Mouse (Mus musculus): ENCODE measurements at regions not wholly inside any gene's neighbourhood (a gene's known extent, or its start where the extent isn't known, plus 50 kb on each side); places are given as distances from the start of the nearest gene placed in this dataset.

DNA sequence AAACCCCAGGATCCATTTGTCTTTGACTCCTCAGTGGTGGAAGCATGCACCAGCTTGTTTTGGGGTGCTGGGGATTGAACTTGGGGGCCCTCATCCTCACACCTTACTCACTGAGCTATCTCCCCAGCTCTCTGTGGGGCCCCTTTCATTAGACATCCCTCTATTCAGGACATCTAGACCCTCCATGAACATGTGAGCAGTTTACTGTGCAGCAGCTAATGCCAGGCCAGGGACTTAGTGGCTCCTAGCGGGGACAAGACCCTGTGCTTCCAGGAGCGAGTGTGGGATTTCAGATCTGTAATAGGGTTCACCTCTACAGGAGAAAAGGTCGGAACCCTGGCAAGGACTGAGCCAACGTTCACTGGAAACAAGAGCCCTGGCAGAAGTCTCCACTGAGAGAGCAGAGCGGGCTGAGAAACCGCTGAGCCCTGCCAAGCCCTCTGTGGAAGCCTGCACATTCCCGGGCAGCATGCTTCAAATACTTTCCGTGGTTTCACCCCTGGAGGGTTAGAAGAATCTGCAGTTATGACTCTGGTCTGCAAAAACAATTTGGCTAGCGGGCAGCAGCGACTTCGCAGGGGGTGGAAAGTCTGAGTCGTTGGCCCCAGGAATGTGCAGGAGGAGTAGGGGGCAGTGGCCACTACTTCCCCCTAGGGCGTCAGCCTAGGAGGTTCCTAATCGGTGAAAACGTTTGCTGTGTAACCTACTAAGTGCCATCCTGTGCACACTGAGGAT, 125.6 kb downstream of the Smad6 start:
- DNase-seq: no peak

DNA sequence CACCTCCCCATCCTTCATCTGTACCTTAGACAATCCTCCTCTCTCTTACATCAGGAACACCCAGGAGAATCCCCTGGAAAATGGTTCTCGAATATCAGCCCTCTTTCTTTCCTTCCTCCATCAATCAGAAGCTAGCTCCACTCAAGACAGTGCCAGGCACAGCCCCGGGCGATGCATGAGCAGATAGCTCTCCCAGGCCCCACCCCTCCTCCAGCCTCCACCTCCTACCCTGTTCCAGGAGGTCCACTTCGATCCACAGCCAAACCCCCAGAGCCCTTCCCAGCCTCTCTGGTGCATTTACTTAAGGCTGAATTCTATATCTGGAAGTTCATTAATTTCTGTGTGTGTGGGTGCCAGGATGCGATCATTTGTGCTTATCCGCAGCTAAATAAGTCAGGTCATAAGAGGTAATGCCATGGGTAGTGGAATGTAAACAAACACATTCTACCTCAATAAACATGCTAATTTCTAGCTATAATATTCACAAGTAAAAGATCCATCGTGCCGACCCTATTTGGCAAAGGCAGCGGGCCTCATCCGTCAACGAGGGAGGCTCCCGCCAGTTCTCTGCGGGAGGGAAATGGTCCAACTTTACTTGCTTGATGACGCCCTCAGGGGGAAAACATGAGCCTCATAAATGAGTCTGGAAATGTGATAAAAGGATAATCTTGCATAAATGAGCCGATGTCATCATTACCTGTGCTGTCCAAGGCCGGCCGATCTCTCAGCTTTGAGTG, 129.5 kb downstream of the Smad6 start:
- no peak for DNase-seq

DNA sequence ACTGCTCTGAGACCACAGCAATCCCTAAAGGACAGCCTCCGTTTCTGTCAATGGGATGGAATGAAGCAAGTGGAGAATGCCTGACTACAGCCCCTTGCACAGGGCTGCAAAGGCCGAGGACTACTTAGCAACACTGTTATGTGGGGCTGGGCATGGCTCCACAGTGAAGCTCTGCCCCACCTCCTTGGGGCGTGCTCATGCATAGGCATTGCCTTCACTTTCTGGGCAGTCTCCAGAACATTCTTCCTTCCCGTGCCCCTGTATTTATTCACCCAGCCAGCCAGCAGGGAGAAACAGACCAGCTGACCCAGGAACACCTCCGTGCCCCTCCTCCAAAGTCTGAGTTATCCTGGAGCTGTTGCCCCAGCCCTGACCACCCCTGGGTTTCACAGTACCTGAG, 131.1 kb downstream of the Smad6 start:
- no peak for DNase-seq

DNA sequence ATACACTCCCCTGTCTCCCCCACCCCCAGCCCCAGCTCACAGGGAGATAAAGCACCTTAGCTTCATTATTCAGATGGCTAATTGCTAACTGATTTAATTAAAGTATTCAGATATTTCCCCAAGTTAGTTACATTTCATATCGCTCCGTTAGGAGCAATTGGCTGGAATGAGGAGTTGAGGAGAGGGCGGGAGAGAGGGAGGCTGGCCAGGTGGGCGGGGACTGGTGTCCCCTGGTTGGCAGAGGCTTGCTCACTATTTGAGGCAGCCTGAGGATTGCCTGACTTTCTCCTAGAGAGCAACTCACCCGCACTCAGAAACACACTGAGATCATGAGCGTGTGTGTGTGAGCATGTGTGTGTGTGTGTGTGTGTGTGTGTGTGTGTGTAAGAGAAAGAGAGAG, 131.8 kb upstream of the Smad3 start:
- DNase-seq: no peak

DNA sequence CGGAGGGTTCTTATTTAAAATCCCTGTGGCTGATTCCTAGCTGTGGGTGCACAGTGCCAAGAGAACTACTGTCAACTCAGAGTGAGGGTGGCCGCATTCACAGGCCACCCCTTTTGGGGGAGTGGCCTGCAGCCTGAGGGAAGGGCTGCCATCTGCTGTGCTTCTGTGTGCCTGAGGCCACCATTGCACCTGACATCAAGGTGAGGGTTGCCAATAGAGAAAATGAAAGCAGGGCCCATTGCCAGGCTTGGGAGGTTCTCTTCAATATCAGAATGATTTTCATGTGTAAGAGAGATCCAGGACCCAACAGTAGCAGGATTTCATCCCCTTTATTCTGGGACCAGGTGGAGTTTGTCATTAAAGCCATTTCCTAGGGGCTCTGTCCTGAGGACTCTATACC, 127.2 kb upstream of the Smad3 start:
- DNase-seq: no peak

- DNase-seq: no peak
These were observed 126.1 kb upstream of the Smad3 start for GRCm38 (mm10) chr9:63883738-63884520.

DNA sequence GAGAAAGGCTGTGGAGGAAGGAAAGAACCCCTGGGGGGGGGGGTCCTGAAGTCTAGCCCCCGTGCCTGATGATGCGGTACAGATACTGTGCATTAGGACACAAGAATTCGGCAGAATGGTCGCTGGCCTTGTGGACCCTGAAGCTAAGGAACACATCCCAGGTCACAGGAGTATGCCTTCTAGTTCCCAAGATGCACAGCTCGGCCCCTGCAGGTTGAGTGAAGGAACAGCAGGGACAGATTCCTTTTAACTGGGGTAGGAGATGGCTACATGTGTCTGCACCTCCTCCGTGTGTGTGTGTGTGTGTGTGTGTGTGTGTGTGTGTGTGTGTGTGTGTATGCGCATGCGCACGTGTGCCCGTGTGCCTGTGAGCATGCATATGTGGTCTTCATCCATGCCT, 123.9 kb upstream of the Smad3 start:
- DNase-seq: no peak

DNA sequence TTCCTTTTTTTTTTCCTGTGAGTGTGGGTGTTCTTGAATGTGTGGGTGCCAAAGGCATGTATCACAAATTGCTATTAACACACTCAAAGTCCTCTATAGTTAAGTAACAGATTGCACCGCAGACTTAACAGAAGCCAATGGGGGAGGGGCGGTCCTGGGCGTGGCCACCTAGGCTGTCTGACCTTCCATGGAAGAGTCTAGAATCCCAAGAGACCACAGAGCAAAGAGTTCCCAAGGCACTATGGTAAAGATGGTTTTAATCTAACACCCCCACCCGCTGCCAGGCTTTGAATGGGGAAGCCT, 123.4 kb upstream of the Smad3 start:
- DNase-seq: no peak

- DNase-seq: no peak
These were observed 122.9 kb upstream of the Smad3 start for GRCm38 (mm10) chr9:63880487-63881260.

GRCm38 (mm10) chr9:63879710-63880428, 122.1 kb upstream of the Smad3 start:
- DNase-seq: no peak

- no peak for DNase-seq
These were observed 120.1 kb upstream of the Smad3 start for GRCm38 (mm10) chr9:63877864-63878263.

DNA sequence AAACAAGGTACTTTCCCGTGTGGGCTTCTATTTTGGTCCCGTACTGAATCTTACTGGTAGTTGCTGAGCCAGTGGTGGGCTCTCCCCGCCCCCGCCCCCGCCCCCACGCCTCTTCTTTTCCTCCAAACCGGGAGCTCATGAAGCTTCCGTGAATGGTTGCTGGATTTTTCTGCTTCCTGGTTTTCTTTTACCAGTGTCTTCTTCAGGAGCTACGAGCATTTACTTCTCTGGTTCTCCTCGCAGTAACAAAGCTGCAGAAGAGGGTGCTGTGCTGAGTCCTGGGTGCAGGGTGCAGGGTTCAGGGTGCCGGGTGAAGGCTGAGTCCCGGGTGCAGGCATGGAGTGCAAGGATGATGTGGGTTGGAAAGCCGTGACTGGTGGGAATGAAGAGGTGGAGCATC, 119.1 kb upstream of the Smad3 start:
- no peak for DNase-seq

DNA sequence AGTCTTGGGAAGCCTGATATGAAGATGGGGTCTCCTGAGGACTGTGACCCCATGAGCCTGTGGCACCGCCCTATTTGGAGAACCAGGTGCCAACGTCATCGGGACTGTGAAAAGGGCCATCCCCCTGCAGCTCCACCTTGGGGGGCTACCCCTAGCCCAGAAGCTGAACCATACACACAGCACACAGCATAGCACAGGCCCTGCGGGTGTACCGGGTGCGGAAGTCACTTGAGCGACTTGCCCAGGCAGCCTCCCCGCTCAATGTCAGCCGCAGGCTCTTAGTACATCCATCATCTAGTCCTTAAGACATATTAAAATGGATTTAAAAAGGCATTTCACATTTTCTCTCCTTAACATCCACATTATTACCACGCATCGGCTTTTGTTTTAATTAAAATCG, 118.2 kb upstream of the Smad3 start:
- no peak for DNase-seq

GRCm38 (mm10) chr9:63875193-63875592, 117.4 kb upstream of the Smad3 start:
- DNase-seq: no peak

DNA sequence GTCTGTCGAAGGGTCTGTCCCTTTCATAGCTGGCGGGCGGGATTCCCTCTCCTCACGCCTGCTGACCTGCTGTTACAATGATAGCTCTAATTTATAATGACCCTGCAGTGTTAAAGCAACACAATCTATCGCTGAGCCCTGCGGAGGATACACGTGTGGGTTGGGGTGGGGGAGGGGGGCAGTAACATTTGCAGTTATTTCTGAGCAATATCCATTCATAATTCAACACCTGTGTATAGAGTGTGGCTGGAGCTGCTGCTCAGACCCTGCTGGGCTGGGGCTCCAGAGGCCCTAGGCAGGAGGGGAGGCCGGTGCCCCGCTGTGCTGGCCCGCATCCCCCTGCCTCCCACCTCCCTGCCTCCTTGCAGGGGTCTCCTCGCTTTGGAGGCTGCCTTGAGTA, 106.6 kb upstream of the Smad3 start:
- no peak for DNase-seq

DNA sequence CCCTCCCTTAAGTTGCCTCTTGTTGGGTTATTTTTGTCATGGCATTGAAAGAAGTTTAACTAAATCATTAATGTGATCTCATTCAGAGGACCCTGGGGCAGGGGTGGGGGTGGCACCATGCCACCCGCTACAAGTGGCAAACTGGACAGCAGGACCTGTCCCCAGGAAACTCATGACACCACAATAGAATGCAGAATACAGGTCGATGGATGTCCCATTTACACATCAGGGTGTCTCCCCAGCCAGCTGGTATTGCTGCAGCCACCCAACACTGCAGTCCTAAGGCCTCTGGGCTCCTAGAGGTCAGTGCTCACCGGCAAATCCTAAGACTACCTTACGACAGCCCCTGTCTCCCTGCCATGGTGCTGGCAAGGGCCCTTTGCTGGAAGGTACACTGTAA, 105.5 kb upstream of the Smad3 start:
- no peak for DNase-seq

DNA sequence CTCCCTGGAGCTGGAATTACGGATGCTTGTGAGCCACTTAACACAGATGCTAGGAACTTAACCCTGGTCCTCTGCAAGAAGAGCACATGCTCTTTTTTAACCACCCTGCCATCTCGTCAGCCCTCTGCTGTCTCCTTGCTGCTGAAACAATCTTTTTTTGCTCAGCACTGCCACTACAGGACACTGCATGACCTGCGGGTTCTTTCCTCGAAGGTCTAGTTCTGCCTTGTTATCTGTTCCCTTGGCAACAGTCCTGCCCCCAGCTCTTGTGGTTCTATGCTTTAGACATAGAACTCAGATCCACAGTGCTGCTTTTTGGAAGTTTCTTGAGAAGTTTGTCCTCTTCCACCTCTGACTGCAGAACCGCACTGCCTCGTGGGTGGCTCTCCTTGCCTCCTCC, 104.6 kb upstream of the Smad3 start:
- no peak for DNase-seq

DNA sequence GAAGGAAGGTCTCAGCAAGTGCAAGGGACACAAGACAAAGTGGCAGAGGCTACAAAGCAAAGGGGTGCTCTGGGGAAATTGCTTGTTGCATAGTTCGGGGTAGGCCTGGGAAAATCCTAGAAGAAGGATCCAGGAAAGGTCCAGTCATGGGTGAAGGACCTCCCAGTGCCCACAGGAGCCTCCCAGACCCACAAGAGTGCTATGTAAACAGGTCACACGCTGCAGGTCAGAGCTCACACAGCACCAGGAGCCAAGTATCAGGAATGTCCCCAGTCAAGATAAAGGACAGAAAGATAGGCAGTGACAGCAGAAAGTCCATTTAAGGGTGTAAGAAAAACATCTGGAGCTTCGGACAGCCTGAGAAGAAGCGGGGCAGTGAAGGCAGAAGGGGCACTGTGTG, 103.6 kb upstream of the Smad3 start:
- DNase-seq: no peak

GRCm38 (mm10) chr9:63860196-63860595, 102.4 kb upstream of the Smad3 start:
- no peak for DNase-seq

- no peak for DNase-seq
These were observed 98.4 kb upstream of the Smad3 start for GRCm38 (mm10) chr9:63856065-63856736.

DNA sequence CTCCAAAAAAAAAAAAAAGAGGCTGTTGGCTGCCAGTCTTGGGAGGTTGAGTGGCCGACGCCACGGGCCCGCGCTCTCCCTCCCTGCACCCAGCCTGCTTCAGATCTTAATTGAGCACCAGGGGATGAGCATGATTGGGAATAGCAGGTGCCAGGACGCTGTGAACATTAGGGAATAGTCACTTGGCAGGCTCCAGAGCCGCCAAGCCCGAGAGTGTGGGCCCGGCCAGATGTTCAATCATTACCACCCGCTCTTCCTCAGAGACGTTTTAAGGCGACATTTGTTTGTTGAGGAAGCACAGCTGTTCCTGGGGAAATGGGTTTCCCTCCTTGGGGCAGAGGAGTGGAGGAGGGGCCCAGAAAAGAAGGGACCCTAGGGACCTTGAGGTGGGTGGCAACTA, 94.0 kb upstream of the Smad3 start:
- no peak for DNase-seq

- no peak for DNase-seq
These were observed 92.5 kb upstream of the Smad3 start for GRCm38 (mm10) chr9:63850316-63850693.
